Mouse (Mus musculus) hindbrain, embryonic 12.5 days (tissue): ENCODE measurements around the gene Ttc27. TPM values are rescaled to one million over a fixed set of nuclear protein-coding genes. Genes with fewer than 3 reads are reported as not detected.

Experiments
- ATAC-seq: fragments of 200-750 bp; cut with Nextera tagmentation; 2 replicates; pipeline ENCODE4 v1.8.0; 2017; ENCODE audit warnings: moderate TSS enrichment; ENCODE audit not compliant: low FRiP score
- H3K27ac ChIP-seq: fragments of 300-500 bp; sonication (generic); 2 replicates; pipeline ENCODE4 v1.5.1; 2016; ENCODE audit warnings: mild to moderate bottlenecking
- H3K27me3 ChIP-seq: fragments of 300-500 bp; sonication (generic); 2 replicates; pipeline ENCODE4 v1.6.1; 2016; ENCODE audit warnings: mild to moderate bottlenecking
- H3K36me3 ChIP-seq: fragments of 300-500 bp; sonication (generic); 2 replicates; pipeline ENCODE4 v1.6.1; 2016; ENCODE audit warnings: mild to moderate bottlenecking
- H3K4me1 ChIP-seq: fragments of 300-500 bp; sonication (generic); 2 replicates; pipeline ENCODE4 v1.6.1; 2016
- H3K4me2 ChIP-seq: fragments of 300-500 bp; sonication (generic); replicated peaks from 2 replicates; pipeline ENCODE4 v1.6.1; 2016; ENCODE audit warnings: mild to moderate bottlenecking
- H3K4me3 ChIP-seq: fragments of 300-500 bp; sonication (generic); 2 replicates; pipeline ENCODE4 v1.5.1; 2016; ENCODE audit warnings: mild to moderate bottlenecking
- H3K9ac ChIP-seq: fragments of 300-500 bp; sonication (generic); 2 replicates; pipeline ENCODE4 v1.6.1; 2016; ENCODE audit warnings: mild to moderate bottlenecking, moderate library complexity
- H3K9me3 ChIP-seq: fragments of 300-500 bp; sonication (generic); replicated peaks from 2 replicates; pipeline ENCODE4 v1.6.1; 2016; ENCODE audit warnings: mild to moderate bottlenecking
- WGBS: fragments of 180-500 bp; shearing (Covaris S2); methylation state at CpG from one replicate; pipeline ENCODE4 v1.1.7; 2016; 5-methylcytosine and 5-hydroxymethylcytosine counted together
- polyA plus RNA-seq: library from polyadenylated mRNA; unstranded; fragments of >200 nt; fragmentation: Nextera tagmentation; extraction: Ambion mirVana; gene quantifications from 2 replicates; pipeline ENCODE4 v1.2.1, GENCODE M21; 2016

Ttc27 gene
- polyA plus RNA-seq, 1 experiment from 2014 or later = 23.0 TPM

- H3K36me3 ChIP-seq = peaks cover 6% of the 10 kb centered on the region; the same call in 1 of the 2 replicates
- H3K27ac ChIP-seq = no peak overlapping the region
- H3K9me3 ChIP-seq = no peaks in the 10 kb centered on the region
- no peak overlapping the region for H3K9ac ChIP-seq
- H3K4me3 ChIP-seq = no peak overlapping the region
- WGBS = 94% methylated on average over 11 of the region's 11 CpGs
- H3K4me2 ChIP-seq = no peak overlapping the region
- no peaks in the 10 kb centered on the region for H3K4me1 ChIP-seq
- ATAC-seq = no peak
- H3K27me3 ChIP-seq = no peaks in the 10 kb centered on the region
Observed at GRCm38 (mm10) chr17:74754369-74755118, 37.0 kb downstream of the Ttc27 start.

- Histone ChIP-seq H3K27ac (no peak overlapping the region), H3K27me3 (no peaks in the 10 kb centered on the region), H3K9ac (no peak overlapping the region), H3K4me2 (no peak overlapping the region), H3K9me3 (no peaks in the 10 kb centered on the region), H3K4me3 (no peak overlapping the region), H3K36me3 (no peaks in the 10 kb centered on the region), H3K4me1 (no peaks in the 10 kb centered on the region)
- no peak for ATAC-seq
- 89% methylated on average over 9 of the region's 9 CpGs for WGBS
Observed at GRCm38 (mm10) chr17:74769390-74769811, 51.9 kb downstream of the Ttc27 start.

- Histone ChIP-seq H3K27me3 (no peaks in the 10 kb centered on the region), H3K36me3 (no peaks in the 10 kb centered on the region), H3K27ac (no peak overlapping the region), H3K9me3 (no peaks in the 10 kb centered on the region), H3K9ac (no peak overlapping the region), H3K4me2 (no peak overlapping the region), H3K4me1 (no peaks in the 10 kb centered on the region), H3K4me3 (no peak overlapping the region)
- no peak for ATAC-seq
- WGBS = 88% methylated on average over 4 of the region's 4 CpGs
Observed at GRCm38 (mm10) chr17:74772364-74772763, 54.8 kb downstream of the Ttc27 start.

- H3K4me1 ChIP-seq = no peaks in the 10 kb centered on the region
- H3K4me2 ChIP-seq = no peak overlapping the region
- H3K27me3 ChIP-seq = no peaks in the 10 kb centered on the region
- H3K36me3 ChIP-seq = no peaks in the 10 kb centered on the region
- ATAC-seq = no peak
- 39% methylated on average over 5 of the region's 5 CpGs for WGBS
- no peak overlapping the region for H3K4me3 ChIP-seq
- no peaks in the 10 kb centered on the region for H3K9me3 ChIP-seq
- H3K27ac ChIP-seq = no peak overlapping the region
- H3K9ac ChIP-seq = no peak overlapping the region
Observed at GRCm38 (mm10) chr17:74773556-74773955, 56.0 kb downstream of the Ttc27 start.

- no peaks in the 10 kb centered on the region for H3K4me1 ChIP-seq
- H3K27ac ChIP-seq = no peak overlapping the region
- H3K4me3 ChIP-seq = no peak overlapping the region
- whole genome bisulfite sequencing = 90% methylated on average over 4 of the region's 4 CpGs
- no peaks in the 10 kb centered on the region for H3K9me3 ChIP-seq
- ATAC-seq = no peak
- H3K27me3 ChIP-seq = no peaks in the 10 kb centered on the region
- no peak overlapping the region for H3K9ac ChIP-seq
- no peaks in the 10 kb centered on the region for H3K36me3 ChIP-seq
- no peak overlapping the region for H3K4me2 ChIP-seq
Observed at GRCm38 (mm10) chr17:74780133-74780532, 62.6 kb downstream of the Ttc27 start.

GRCm38 (mm10) chr17:74780627-74781026 is 63.1 kb downstream of the Ttc27 start:
- no peak overlapping the region for H3K9ac ChIP-seq
- H3K4me3 ChIP-seq = no peak overlapping the region
- H3K4me2 ChIP-seq = no peak overlapping the region
- H3K27me3 ChIP-seq = no peaks in the 10 kb centered on the region
- 92% methylated on average over 9 of the region's 9 CpGs for WGBS
- no peak overlapping the region for H3K27ac ChIP-seq
- H3K9me3 ChIP-seq = no peaks in the 10 kb centered on the region
- no peaks in the 10 kb centered on the region for H3K4me1 ChIP-seq
- H3K36me3 ChIP-seq = no peaks in the 10 kb centered on the region
- ATAC-seq = no peak

- H3K27me3 ChIP-seq = no peaks in the 10 kb centered on the region
- H3K36me3 ChIP-seq = no peaks in the 10 kb centered on the region
- ATAC-seq = no peak
- H3K4me1 ChIP-seq = no peaks in the 10 kb centered on the region
- no peak overlapping the region for H3K4me3 ChIP-seq
- H3K27ac ChIP-seq = no peak overlapping the region
- no peak overlapping the region for H3K4me2 ChIP-seq
- no peaks in the 10 kb centered on the region for H3K9me3 ChIP-seq
- no peak overlapping the region for H3K9ac ChIP-seq
Observed at GRCm38 (mm10) chr17:74781911-74782310, 64.4 kb downstream of the Ttc27 start.

GRCm38 (mm10) chr17:74785586-74785985 is 68.1 kb downstream of the Ttc27 start:
- Histone ChIP-seq H3K4me3 (no peak overlapping the region), H3K36me3 (no peaks in the 10 kb centered on the region), H3K9ac (no peak overlapping the region), H3K27me3 (no peaks in the 10 kb centered on the region), H3K4me2 (no peak overlapping the region), H3K4me1 (no peaks in the 10 kb centered on the region), H3K27ac (no peak overlapping the region), H3K9me3 (no peaks in the 10 kb centered on the region)
- 92% methylated on average over 5 of the region's 5 CpGs for WGBS
- ATAC-seq = no peak

- Histone ChIP-seq H3K36me3 (no peaks in the 10 kb centered on the region), H3K4me1 (no peaks in the 10 kb centered on the region), H3K4me3 (no peak overlapping the region), H3K27ac (no peak overlapping the region), H3K4me2 (no peak overlapping the region), H3K27me3 (no peaks in the 10 kb centered on the region), H3K9me3 (no peaks in the 10 kb centered on the region), H3K9ac (no peak overlapping the region)
- WGBS = 93% methylated on average over 10 of the region's 10 CpGs
- no peak for ATAC-seq
Observed at GRCm38 (mm10) chr17:74786198-74786734, 68.7 kb downstream of the Ttc27 start.

GRCm38 (mm10) chr17:74796023-74796699 is 78.6 kb downstream of the Ttc27 start:
- peaks cover 7% of the 10 kb centered on the region; the same call in 1 of the 2 replicates for H3K36me3 ChIP-seq
- H3K27me3 ChIP-seq = no peaks in the 10 kb centered on the region
- WGBS = 89% methylated on average over 14 of the region's 14 CpGs
- H3K9ac ChIP-seq = no peak overlapping the region
- H3K4me1 ChIP-seq = peaks cover 4% of the 10 kb centered on the region; the same call in 1 of the 2 replicates
- no peaks in the 10 kb centered on the region for H3K9me3 ChIP-seq
- H3K4me2 ChIP-seq = no peak overlapping the region
- H3K4me3 ChIP-seq = no peak overlapping the region
- no peak overlapping the region for H3K27ac ChIP-seq
- no peak for ATAC-seq

GRCm38 (mm10) chr17:74799865-74800264 is 82.3 kb downstream of the Ttc27 start:
- WGBS = 95% methylated on average over 6 of the region's 6 CpGs
- H3K27ac ChIP-seq = no peak overlapping the region
- H3K4me3 ChIP-seq = no peak overlapping the region
- H3K27me3 ChIP-seq = no peaks in the 10 kb centered on the region
- H3K9me3 ChIP-seq = no peaks in the 10 kb centered on the region
- no peak overlapping the region for H3K9ac ChIP-seq
- H3K4me2 ChIP-seq = no peak overlapping the region
- H3K4me1 ChIP-seq = peaks cover 4% of the 10 kb centered on the region; the same call in 1 of the 2 replicates
- H3K36me3 ChIP-seq = peaks cover 7% of the 10 kb centered on the region; the same call in 1 of the 2 replicates
- ATAC-seq = no peak

- Histone ChIP-seq H3K4me2 (no peak overlapping the region), H3K27me3 (no peaks in the 10 kb centered on the region), H3K4me3 (no peak overlapping the region), H3K9ac (no peak overlapping the region), H3K27ac (no peak overlapping the region), H3K9me3 (no peaks in the 10 kb centered on the region), H3K36me3 (peaks cover 7% of the 10 kb centered on the region; the same call in 1 of the 2 replicates), H3K4me1 (no peaks in the 10 kb centered on the region; the same call in 1 of the 2 replicates)
- 85% methylated on average over 4 of the region's 4 CpGs for WGBS
- ATAC-seq = no peak
Observed at GRCm38 (mm10) chr17:74802765-74803164, 85.2 kb downstream of the Ttc27 start.
